Mouse (Mus musculus) testis, adult 2 months (tissue): Measurements from ENCODE around the gene Cd200r3.

ENCODE experiments used
- CTCF ChIP-seq: fragments of 200-500 bp; IDR thresholded peaks from 2 replicates; pipeline ENCODE4 v1.5.1; 2012; ENCODE audit warnings: low read depth, mild to moderate bottlenecking, inconsistent platforms, low read length, moderate library complexity; ENCODE audit not compliant: control insufficient read depth, insufficient read depth, insufficient replicate concordance
- POLR2A ChIP-seq: fragments of 200-500 bp; IDR thresholded peaks from 2 replicates; pipeline ENCODE4 v1.6.1; 2012; ENCODE audit warnings: low read depth, mild to moderate bottlenecking, inconsistent platforms, low read length, moderate library complexity; ENCODE audit not compliant: control insufficient read depth

DNA sequence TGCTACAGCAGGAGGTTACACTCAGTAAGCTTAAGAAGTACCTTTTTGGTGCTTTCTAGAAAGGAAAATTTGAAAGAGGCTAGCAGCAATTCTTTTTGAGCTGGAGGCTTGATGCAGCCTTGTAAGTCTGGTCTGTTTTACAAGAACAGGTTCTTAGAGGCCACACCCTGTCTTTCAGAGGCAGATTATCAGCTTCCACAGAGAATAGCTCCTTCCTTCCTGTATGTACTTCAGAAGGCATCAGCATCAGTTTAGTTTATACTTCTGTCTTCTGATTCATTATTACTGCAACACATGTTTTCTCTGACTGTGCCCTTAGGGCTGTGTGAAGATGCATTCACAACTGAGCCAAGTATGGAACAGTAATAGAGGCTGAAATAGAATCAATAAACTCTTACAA is 78.0 kb downstream of the Cd200r3 start:
- TF ChIP-seq POLR2A (no peak), CTCF (no peak)
